Mouse (Mus musculus) heart, embryonic 12.5 days (tissue): ENCODE results near the gene Gin1. TPM values are rescaled to one million over a fixed set of nuclear protein-coding genes. Genes with fewer than 3 reads are reported as not detected.
"Not testable (repeated sequence)": the region's sequence is repeated elsewhere in the genome, so short reads cannot be mapped to it uniquely, and the experiment has no call there.

Experiments used
- ATAC-seq: fragments of 200-750 bp; cut with Nextera tagmentation; 2 replicates; pipeline ENCODE4 v1.8.0; 2017; ENCODE audit warnings: moderate TSS enrichment, moderate library complexity; ENCODE audit not compliant: insufficient number of reproducible peaks, low FRiP score
- H3K27ac ChIP-seq: fragments of 300-500 bp; sonication (generic); 2 replicates; pipeline ENCODE4 v1.5.1; 2016; ENCODE audit warnings: mild to moderate bottlenecking, moderate library complexity; ENCODE audit not compliant: poor library complexity, severe bottlenecking
- H3K27me3 ChIP-seq: fragments of 300-500 bp; sonication (generic); replicated peaks from 2 replicates; pipeline ENCODE4 v1.6.1; 2016; ENCODE audit warnings: mild to moderate bottlenecking, moderate library complexity
- H3K36me3 ChIP-seq: fragments of 300-500 bp; sonication (generic); 2 replicates; pipeline ENCODE4 v1.6.1; 2016; ENCODE audit warnings: mild to moderate bottlenecking, moderate library complexity
- H3K4me1 ChIP-seq: fragments of 300-500 bp; sonication (generic); replicated peaks from 2 replicates; pipeline ENCODE4 v1.6.1; 2016; ENCODE audit warnings: mild to moderate bottlenecking
- H3K4me2 ChIP-seq: fragments of 300-500 bp; sonication (generic); 2 replicates; pipeline ENCODE4 v1.6.1; 2016; ENCODE audit warnings: mild to moderate bottlenecking, moderate library complexity
- H3K4me3 ChIP-seq: fragments of 300-500 bp; sonication (generic); 2 replicates; pipeline ENCODE4 v1.5.1; 2016; ENCODE audit warnings: mild to moderate bottlenecking
- H3K9ac ChIP-seq: fragments of 300-500 bp; sonication (generic); 2 replicates; pipeline ENCODE4 v1.6.1; 2016; ENCODE audit warnings: mild to moderate bottlenecking, moderate library complexity
- H3K9me3 ChIP-seq: fragments of 300-500 bp; sonication (generic); replicated peaks from 2 replicates; pipeline ENCODE4 v1.6.1; 2016; ENCODE audit warnings: mild to moderate bottlenecking, moderate library complexity
- WGBS: fragments of 180-500 bp; shearing (Covaris S2); methylation state at CpG from one replicate; pipeline ENCODE4 v1.1.7; 2016; 5-methylcytosine and 5-hydroxymethylcytosine counted together
- polyA plus RNA-seq: library from polyadenylated mRNA; unstranded; fragments of >200 nt; fragmentation: Nextera tagmentation; extraction: Ambion mirVana; gene quantifications from 2 replicates; pipeline ENCODE4 v1.2.1, GENCODE M21; 2016

The Gin1 gene
- polyA plus RNA-seq, 1 experiment from 2014 or later, result 17.1 TPM

GRCm38 (mm10) chr1:97761477-97761876, 8.5 kb upstream of the Gin1 start:
- no peaks in the 10 kb centered on the region for H3K27me3 ChIP-seq
- no peak overlapping the region for H3K9ac ChIP-seq
- peak overlapping the region; percentile 66; the same call in 1 of the 2 replicates for H3K27ac ChIP-seq
- no peaks in the 10 kb centered on the region; the same call in 1 of the 2 replicates for H3K36me3 ChIP-seq
- peaks cover 2% of the 10 kb centered on the region; the same call in 1 of the 2 replicates for H3K4me1 ChIP-seq
- no peak overlapping the region for H3K4me3 ChIP-seq
- peak overlapping the region; percentile 56 for H3K4me2 ChIP-seq
- WGBS, result 45% methylated on average over 6 of the region's 6 CpGs
- ATAC-seq, result 0 out of 2 replicates have a peak, but pooled peaks have one; percentile 22
- no peaks in the 10 kb centered on the region for H3K9me3 ChIP-seq

GRCm38 (mm10) chr1:97765712-97766111, 4.3 kb upstream of the Gin1 start:
- not testable (repeated sequence) for H3K27ac ChIP-seq, ATAC-seq, H3K9me3 ChIP-seq, H3K4me3 ChIP-seq, H3K36me3 ChIP-seq, H3K9ac ChIP-seq, H3K27me3 ChIP-seq, H3K4me2 ChIP-seq
- peaks cover 10% of the 10 kb centered on the region for H3K4me1 ChIP-seq
- WGBS, result 72% methylated on average over 4 of the region's 4 CpGs

GRCm38 (mm10) chr1:97768089-97768488, 1.9 kb upstream of the Gin1 start:
- ATAC-seq, result no peak
- Histone ChIP-seq H3K27me3 (no peaks in the 10 kb centered on the region), H3K4me3 (peak overlapping the region; percentile 22), H3K36me3 (no peaks in the 10 kb centered on the region), H3K27ac (no peak overlapping the region), H3K4me2 (peak overlapping the region; percentile 41; the same call in 1 of the 2 replicates), H3K9ac (no peak overlapping the region), H3K9me3 (no peaks in the 10 kb centered on the region), H3K4me1 (peaks cover 13% of the 10 kb centered on the region; the same call in 1 of the 2 replicates)
- WGBS, result 82% methylated on average over 2 of the region's 2 CpGs

GRCm38 (mm10) chr1:97768906-97769293, 1.1 kb upstream of the Gin1 start:
- Histone ChIP-seq H3K27ac (peak overlapping the region; percentile 96), H3K4me2 (peak overlapping the region; percentile 70), H3K27me3 (no peaks in the 10 kb centered on the region), H3K4me1 (peaks cover 13% of the 10 kb centered on the region; the same call in 1 of the 2 replicates), H3K9ac (peak overlapping the region; percentile 94), H3K9me3 (no peaks in the 10 kb centered on the region), H3K36me3 (no peaks in the 10 kb centered on the region), H3K4me3 (peak overlapping the region; percentile 98)
- 10% methylated on average over 7 of the region's 7 CpGs for WGBS
- ATAC-seq, result no peak

GRCm38 (mm10) chr1:97769294-97769903, 573 bp upstream of the Gin1 start:
- peaks cover 13% of the 10 kb centered on the region; the same call in 1 of the 2 replicates for H3K4me1 ChIP-seq
- no peaks in the 10 kb centered on the region for H3K9me3 ChIP-seq
- peak overlapping the region; percentile 98 for H3K4me3 ChIP-seq
- peak overlapping the region; percentile 94 for H3K9ac ChIP-seq
- H3K4me2 ChIP-seq, result peak overlapping the region; percentile 70
- H3K27ac ChIP-seq, result peak overlapping the region; percentile 96
- WGBS, result under 1% methylated on average over 40 of the region's 40 CpGs
- no peaks in the 10 kb centered on the region for H3K27me3 ChIP-seq
- H3K36me3 ChIP-seq, result no peaks in the 10 kb centered on the region
- ATAC-seq, result peak; percentile 58

GRCm38 (mm10) chr1:97771118-97771517, 1.1 kb downstream of the Gin1 start:
- Histone ChIP-seq H3K27ac (no peak overlapping the region), H3K9me3 (no peaks in the 10 kb centered on the region), H3K9ac (no peak overlapping the region), H3K27me3 (no peaks in the 10 kb centered on the region), H3K4me1 (peaks cover 11% of the 10 kb centered on the region; the same call in 1 of the 2 replicates), H3K4me3 (peak overlapping the region; percentile 10; the same call in 1 of the 2 replicates), H3K4me2 (peak overlapping the region; percentile 52), H3K36me3 (no peaks in the 10 kb centered on the region)
- ATAC-seq, result no peak
- WGBS, result 65% methylated on average over 7 of the region's 7 CpGs

DNA sequence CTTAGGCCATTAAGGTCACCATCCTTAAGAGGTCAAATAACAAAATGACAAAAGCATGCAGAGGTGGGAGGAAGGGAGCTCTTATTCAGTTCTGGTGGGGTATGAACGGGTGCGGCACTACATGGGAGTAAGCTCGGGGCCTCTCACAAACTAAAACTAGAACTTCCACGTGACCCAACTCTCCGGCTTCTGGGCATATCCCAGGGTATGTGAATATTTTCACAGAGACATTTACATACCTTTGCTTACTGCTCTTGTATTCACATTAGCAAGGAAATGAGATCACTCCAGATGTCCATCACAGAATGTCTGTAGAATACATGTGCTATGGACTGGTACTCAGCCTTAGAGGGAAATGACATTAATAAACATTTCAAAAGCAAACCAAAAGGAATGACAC, 1.8 kb downstream of the Gin1 start:
- no peak for ATAC-seq
- Histone ChIP-seq H3K4me3 (no peak overlapping the region), H3K9ac (no peak overlapping the region), H3K27me3 (no peaks in the 10 kb centered on the region), H3K36me3 (0 out of 2 replicates have a peak, but pooled peaks cover 3% of the 10 kb centered on the region), H3K4me1 (peaks cover 11% of the 10 kb centered on the region; the same call in 1 of the 2 replicates), H3K4me2 (no peak overlapping the region), H3K9me3 (no peaks in the 10 kb centered on the region), H3K27ac (no peak overlapping the region)
- 91% methylated on average over 5 of the region's 5 CpGs for WGBS

GRCm38 (mm10) chr1:97773362-97773761, 3.4 kb downstream of the Gin1 start:
- Histone ChIP-seq H3K27me3 (no peaks in the 10 kb centered on the region), H3K4me2 (no peak overlapping the region), H3K4me3 (no peak overlapping the region), H3K4me1 (peaks cover 3% of the 10 kb centered on the region; the same call in 1 of the 2 replicates), H3K9me3 (no peaks in the 10 kb centered on the region), H3K36me3 (peaks cover 8% of the 10 kb centered on the region; the same call in 1 of the 2 replicates), H3K9ac (no peak overlapping the region), H3K27ac (no peak overlapping the region)
- WGBS, result 80% methylated on average over 6 of the region's 6 CpGs
- no peak for ATAC-seq

DNA sequence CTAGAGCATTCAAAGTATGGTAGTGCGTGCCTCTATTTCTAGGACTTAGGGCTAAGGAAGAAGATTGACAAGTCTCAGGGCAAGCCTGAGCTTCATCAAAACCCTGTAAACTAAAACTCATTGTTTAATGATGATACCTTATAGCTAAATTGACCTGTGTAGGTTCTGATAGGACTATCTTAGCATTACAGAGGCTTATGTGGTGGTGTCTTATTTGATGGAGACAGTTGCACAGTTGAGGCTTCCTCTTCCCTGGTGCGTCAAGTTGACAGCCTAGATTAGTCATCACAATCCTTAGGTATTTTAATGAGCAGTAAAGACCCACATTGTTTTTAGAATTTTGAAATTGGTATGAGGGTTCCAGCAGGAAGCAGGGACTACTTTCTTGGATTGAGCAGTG, 4.0 kb downstream of the Gin1 start:
- H3K4me2 ChIP-seq, result no peak overlapping the region
- 88% methylated on average over 2 of the region's 2 CpGs for WGBS

GRCm38 (mm10) chr1:97781674-97782073, 11.7 kb downstream of the Gin1 start:
- Histone ChIP-seq H3K27me3 (no peaks in the 10 kb centered on the region), H3K36me3 (peaks cover 6% of the 10 kb centered on the region; the same call in 1 of the 2 replicates), H3K9me3 (no peaks in the 10 kb centered on the region), H3K4me1 (no peaks in the 10 kb centered on the region), H3K9ac (no peak overlapping the region), H3K4me2 (no peak overlapping the region), H3K4me3 (no peak overlapping the region), H3K27ac (no peak overlapping the region)
- ATAC-seq, result no peak
- WGBS, result 88% methylated on average over 7 of the region's 7 CpGs

More for the DNA sequence above, 4.0 kb downstream of the Gin1 start:
- Histone ChIP-seq H3K9me3 (no peaks in the 10 kb centered on the region), H3K4me1 (peaks cover 3% of the 10 kb centered on the region; the same call in 1 of the 2 replicates), H3K9ac (no peak overlapping the region), H3K27me3 (no peaks in the 10 kb centered on the region), H3K36me3 (peaks cover 8% of the 10 kb centered on the region; the same call in 1 of the 2 replicates), H3K27ac (no peak overlapping the region), H3K4me3 (no peak overlapping the region)
- no peak for ATAC-seq

DNA sequence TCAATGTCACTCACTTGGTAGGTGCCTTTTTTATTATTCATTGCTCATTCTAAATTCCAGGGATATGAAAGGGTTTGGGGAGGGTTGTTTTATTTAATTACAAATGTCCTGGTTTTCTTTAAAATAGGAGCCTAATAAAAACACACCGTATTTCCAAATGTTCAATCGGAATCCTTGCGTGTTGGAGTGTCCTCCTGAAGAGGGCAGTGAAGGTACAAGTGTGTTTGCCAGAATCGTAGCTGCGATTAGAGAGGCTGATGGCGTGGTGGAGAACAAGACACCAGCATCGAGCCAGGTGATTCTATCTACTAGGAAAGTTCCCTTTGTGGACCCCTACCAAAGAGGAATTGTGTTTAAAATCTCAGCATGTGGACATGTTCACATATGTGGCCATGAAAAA, 15.0 kb downstream of the Gin1 start:
- Histone ChIP-seq H3K9ac (no peak overlapping the region), H3K9me3 (no peaks in the 10 kb centered on the region), H3K4me3 (no peak overlapping the region), H3K27ac (no peak overlapping the region), H3K4me1 (peaks cover 3% of the 10 kb centered on the region; the same call in 1 of the 2 replicates), H3K27me3 (no peaks in the 10 kb centered on the region), H3K36me3 (no peaks in the 10 kb centered on the region), H3K4me2 (no peak overlapping the region)
- no peak for ATAC-seq
- WGBS, result 77% methylated on average over 7 of the region's 7 CpGs
